ENCODE assay signal across 10 mouse cellular contexts in genomic region chr2:173242874-173243273, GRCm38 (mm10). TPM values are rescaled to one million over a fixed set of nuclear protein-coding genes. Genes with fewer than 3 reads are reported as not detected.
DNase-seq lines count a peak whose midpoint lies in the region; ATAC-seq and TF ChIP-seq lines count a peak whose summit lies in the region.
"Had no signal": no experiment of that assay in that cellular context is flagged by ENCODE, and none has a peak within 500 bp of the region (broad histone marks: within the 10 kb centered on the region; RNA-seq: fewer than 3 reads in every experiment).

No protein-coding gene starts in this region.

- peak; percentile 57 for DNase-seq in embryo, embryonic 9.5 days (ENCODE audit: extremely low spot score)
- no peak for DNase-seq in cerebellum, postnatal 36 days
- no peak for DNase-seq in cerebellum, postnatal 14 days
- DNase-seq in heart, adult 8-10 months (ENCODE audit: low spot score), result no peak
- no peak for DNase-seq in urinary bladder, postnatal 4 days (ENCODE audit: low spot score in 2 of 2)
- DNase-seq: right cerebral cortex, adult 18-20 months had no signal

- peak overlapping the region; percentile 39; the same call in 1 of the 2 replicates for H3K4me3 ChIP-seq in E14TG2a.4 (replicated peaks; ENCODE audit: low read length)
- H3K4me3 ChIP-seq in hindbrain, embryonic 13.5 days, result no peak overlapping the region
- no peak overlapping the region for H3K4me3 ChIP-seq in midbrain, embryonic 12.5 days

- TF ChIP-seq CTCF in E14TG2a.4 (conservative IDR thresholded peaks at IDR 0.05; ENCODE audit: low read length), result no peak

- no peaks in the 10 kb centered on the region for H3K9me3 ChIP-seq in E14TG2a.4 (ENCODE audit: low read length)
- H3K9me3 ChIP-seq in hindbrain, embryonic 13.5 days, result no peaks in the 10 kb centered on the region
- H3K9me3 ChIP-seq in midbrain, embryonic 12.5 days, result no peaks in the 10 kb centered on the region

- H3K4me1 ChIP-seq in E14TG2a.4 (replicated peaks; ENCODE audit: low read depth, low read length), result peaks cover 96% of the 10 kb centered on the region
- peaks cover 90% of the 10 kb centered on the region for H3K4me1 ChIP-seq in hindbrain, embryonic 13.5 days (replicated peaks)
- peaks cover 78% of the 10 kb centered on the region for H3K4me1 ChIP-seq in midbrain, embryonic 12.5 days

- H3K27me3 ChIP-seq in E14TG2a.4 (ENCODE audit: insufficient read depth, low read length), result no peaks in the 10 kb centered on the region
- no peaks in the 10 kb centered on the region for H3K27me3 ChIP-seq in hindbrain, embryonic 13.5 days
- H3K27me3 ChIP-seq in midbrain, embryonic 12.5 days, result peaks cover 55% of the 10 kb centered on the region

- H3K9ac ChIP-seq in hindbrain, embryonic 13.5 days, result no peak overlapping the region
- H3K9ac ChIP-seq in midbrain, embryonic 12.5 days (replicated peaks), result peak overlapping the region; percentile 24
- H3K9ac ChIP-seq: liver, embryonic 14.5 days had no signal

- ATAC-seq in hindbrain, embryonic 13.5 days (ENCODE audit: low FRiP score), result peak; percentile 47
- ATAC-seq in midbrain, embryonic 12.5 days (ENCODE audit: low FRiP score, low read depth), result peak; percentile 75

- no peak overlapping the region for H3K4me2 ChIP-seq in hindbrain, embryonic 13.5 days
- H3K4me2 ChIP-seq in midbrain, embryonic 12.5 days (replicated peaks), result peak overlapping the region; percentile 15

- H3K27ac ChIP-seq in hindbrain, embryonic 13.5 days, result peak overlapping the region; percentile 32; the same call in 1 of the 2 replicates
- peak overlapping the region; percentile 50; the same call in 1 of the 2 replicates for H3K27ac ChIP-seq in midbrain, embryonic 12.5 days (replicated peaks)
- H3K27ac ChIP-seq: liver, embryonic 14.5 days had no signal

- WGBS in hindbrain, embryonic 13.5 days, result 6% methylated on average over 12 of the region's 12 CpGs
- 7% methylated on average over 12 of the region's 12 CpGs for WGBS in midbrain, embryonic 12.5 days

- H3K36me3 ChIP-seq in E14TG2a.4 (ENCODE audit: insufficient read depth, low read length), result peaks cover 8% of the 10 kb centered on the region; the same call in 1 of the 2 replicates
- H3K36me3 ChIP-seq in hindbrain, embryonic 13.5 days, result no peaks in the 10 kb centered on the region
- no peaks in the 10 kb centered on the region for H3K36me3 ChIP-seq in midbrain, embryonic 12.5 days

RNA-seq across cellular contexts. Expression of gene Zbp1, which starts 24.2 kb away (rescaled TPM):
- 0.16 and 0.29 TPM in 2 replicates for polyA plus RNA-seq in hindbrain, embryonic 13.5 days (2015; fragmentation: Nextera tagmentation; extraction: Ambion mirVana)
- polyA plus RNA-seq in midbrain, embryonic 12.5 days (2016; fragmentation: Nextera tagmentation; extraction: Ambion mirVana), result 0.63 and 0.80 TPM in 2 replicates
- total RNA-seq in heart, adult 8-10 months (2022), result under 1 TPM in 3 of 4 experiments, not detected in 1; 0.31 to 0.52 (median 0.46) TPM

RNA-seq across cellular contexts. Expression of gene Pmepa1, which starts 33.5 kb away (rescaled TPM):
- 4.7 and 5.2 TPM in 2 replicates for polyA plus RNA-seq in hindbrain, embryonic 13.5 days (2015; fragmentation: Nextera tagmentation; extraction: Ambion mirVana)
- polyA plus RNA-seq in midbrain, embryonic 12.5 days (2016; fragmentation: Nextera tagmentation; extraction: Ambion mirVana), result 4.6 and 4.8 TPM in 2 replicates
- 10 to 100 TPM; 24.5 to 31.5 (median 27.0) TPM for total RNA-seq in heart, adult 8-10 months (2022)
